Mouse (Mus musculus) stomach, postnatal 0 days (tissue): Measurements from ENCODE around the gene Ccdc117.
A peak's percentile ranks its signal among the peaks of the same experiment; 100 is the strongest.

Experiments used
- CTCF ChIP-seq: IDR thresholded peaks from 2 replicates; pipeline ENCODE4 v1.5.1; 2016; ENCODE audit warnings: antibody characterized with exemption, low read depth, mild to moderate bottlenecking, moderate library complexity
- EP300 ChIP-seq: optimal IDR thresholded peaks from 2 replicates; pipeline ENCODE3; 2016; ENCODE audit warnings: antibody characterized with exemption

- TF ChIP-seq EP300 (no peak), CTCF (peak; percentile 76)
Observed at GRCm38 (mm10) chr11:5521516-5522291, 20.3 kb downstream of the Ccdc117 start.
